In genomic region chr11:11742626-11743025, GRCm38 (mm10) we compare ENCODE assay signal across 8 mouse cellular contexts. TPM values are rescaled to one million over a fixed set of nuclear protein-coding genes. Genes with fewer than 3 reads are reported as not detected.
DNase-seq lines count a peak whose midpoint lies in the region; TF ChIP-seq lines count a peak whose summit lies in the region.

No protein-coding gene starts in this region.

- no peak overlapping the region for H3K4me3 ChIP-seq in testis, adult 2 months (ENCODE audit: control insufficient read depth, low read depth, low read length)
- H3K4me3 ChIP-seq in thymus, adult 2 months (ENCODE audit: control insufficient read depth, insufficient read depth, low read length) = no peak overlapping the region

- TF ChIP-seq CTCF in testis, adult 2 months (IDR thresholded peaks at IDR 0.05; ENCODE audit: control insufficient read depth, insufficient read depth, insufficient replicate concordance, low read depth, low read length) = peak; percentile 26; the same call in 1 of the 2 replicates
- no peak for TF ChIP-seq CTCF in thymus, adult 2 months (IDR thresholded peaks at IDR 0.05; ENCODE audit: borderline replicate concordance, control insufficient read depth, extremely low read depth, insufficient read depth, low read length, poor library complexity)

- no peak overlapping the region for H3K27ac ChIP-seq in testis, adult 2 months (ENCODE audit: control insufficient read depth, insufficient read depth, low read depth, low read length)
- no peak overlapping the region; the same call in 1 of the 2 replicates for H3K27ac ChIP-seq in thymus, adult 2 months (ENCODE audit: control insufficient read depth, insufficient read depth, low read length)

- no peaks in the 10 kb centered on the region for H3K27me3 ChIP-seq in testis, adult 2 months (ENCODE audit: control insufficient read depth, insufficient read depth, low read length)
- H3K27me3 ChIP-seq in thymus, adult 2 months (ENCODE audit: control insufficient read depth, insufficient read depth, low read length) = no peaks in the 10 kb centered on the region

- no peak for TF ChIP-seq POLR2A in testis, adult 2 months (IDR thresholded peaks at IDR 0.05; ENCODE audit: control insufficient read depth, low read depth, low read length)
- TF ChIP-seq POLR2A in thymus, adult 2 months (IDR thresholded peaks at IDR 0.05; ENCODE audit: control insufficient read depth, extremely low read depth, insufficient read depth, low read length, poor library complexity) = no peak

- H3K4me1 ChIP-seq in testis, adult 2 months (ENCODE audit: control insufficient read depth, insufficient read depth, low read length) = no peaks in the 10 kb centered on the region
- peaks cover 18% of the 10 kb centered on the region for H3K4me1 ChIP-seq in thymus, adult 2 months (replicated peaks; ENCODE audit: control insufficient read depth, insufficient read depth, low read length)

- WGBS in thymus, adult 2 months = 25% methylated on average over 2 of the region's 2 CpGs

- peak; percentile 3 for DNase-seq in gastrocnemius, adult 18-20 months (ENCODE audit: low spot score)
- DNase-seq in gastrocnemius, postnatal 14 days = no peak
- DNase-seq in testis, postnatal 14 days (ENCODE audit: low spot score) = no peak
- peak; percentile 43 for DNase-seq in forelimb bud, embryonic 11.5 days (ENCODE audit: low read depth, low spot score)
- peak; percentile 45 for DNase-seq in lung, postnatal 10 days
- DNase-seq in thymus, adult 2 months = peak; percentile 80
- no peak for DNase-seq in urinary bladder, postnatal 4 days (ENCODE audit: low spot score in 2 of 2)

- no peaks in the 10 kb centered on the region for H3K36me3 ChIP-seq in testis, adult 2 months (ENCODE audit: control insufficient read depth, insufficient read depth, low read length)
- H3K36me3 ChIP-seq in thymus, adult 2 months (ENCODE audit: control insufficient read depth, insufficient read depth, low read length) = peaks cover 52% of the 10 kb centered on the region

- intact Hi-C loops in gastrocnemius, postnatal 14 days (cut with DNase I; ENCODE audit: low total_unique reads) = no loop called here

RNA-seq across cellular contexts. Expression of gene Ikzf1, which starts 57.8 kb away (rescaled TPM):
- total RNA-seq in gastrocnemius, adult 18-20 months (2021) = under 1 TPM; 0.18 to 0.43 TPM
- under 1 TPM; 0.42 to 0.66 TPM for total RNA-seq in gastrocnemius, postnatal 14 days (2021)
- 0.48 and 1.7 TPM in 2 replicates for polyA plus RNA-seq in testis, adult 2 months (2012; rRNA removed)
- 645 and 923 TPM in 2 replicates for polyA plus RNA-seq in thymus, adult 2 months (2012; rRNA removed)

Comparison
In these comparisons a context has a peak if more than half of its experiments do, and no peak if none do; other contexts are left out.
1. DNase-seq: peak in gastrocnemius, adult 18-20 months (single experiment), forelimb bud, embryonic 11.5 days (single experiment), lung, postnatal 10 days (single experiment) and thymus, adult 2 months (single experiment); none in gastrocnemius, postnatal 14 days (single experiment), testis, postnatal 14 days (single experiment) and urinary bladder, postnatal 4 days (0 of 2).